Mouse (Mus musculus): Measurements from ENCODE around the gene Map1lc3a. TPM values are rescaled to one million over a fixed set of nuclear protein-coding genes. Genes with fewer than 3 reads are reported as not detected.

The Map1lc3a gene
- 29.5 and 59.6 TPM in 2 replicates for polyA plus RNA-seq (2012; ENCODE audit: low replicate concordance)

GRCm38 (mm10) chr2:155276195-155276594 lies at the start of gene Map1lc3a:
Map1lc3a (plus strand) TSS chr2:155276297.

GRCm38 (mm10) chr2:155236362-155236992 lies 39.6 kb upstream of the Map1lc3a start, which contains the start of gene Dynlrb1:
Dynlrb1 (plus strand) TSS chr2:155236533.

Other genes starting within 250 kb of the Map1lc3a start
- gene Ahcy, start 201.8 kb upstream of the Map1lc3a start, polyA plus RNA-seq (2012; ENCODE audit: low replicate concordance): 1.4 and 4.7 TPM in 2 replicates
- 3.5 and 5.6 TPM in 2 replicates for gene Itch, start 142.8 kb upstream of the Map1lc3a start, polyA plus RNA-seq (2012; ENCODE audit: low replicate concordance)
- 19.7 and 122 TPM in 2 replicates for gene Dynlrb1, start 39.8 kb upstream of the Map1lc3a start, polyA plus RNA-seq (2012; ENCODE audit: low replicate concordance)
- gene Pigu, start 81.1 kb downstream of the Map1lc3a start, polyA plus RNA-seq (2012; ENCODE audit: low replicate concordance): 9.1 and 12.9 TPM in 2 replicates
- 18.5 and 32.0 TPM in 2 replicates for gene Trp53inp2, start 104.8 kb downstream of the Map1lc3a start, polyA plus RNA-seq (2012; ENCODE audit: low replicate concordance)
- gene Ncoa6, start 197.6 kb downstream of the Map1lc3a start, polyA plus RNA-seq (2012; ENCODE audit: low replicate concordance): 54.7 and 56.2 TPM in 2 replicates
- gene Acss2, start 241.7 kb downstream of the Map1lc3a start, polyA plus RNA-seq (2012; ENCODE audit: low replicate concordance): 6.2 and 8.4 TPM in 2 replicates
- gene Ggt7, start 241.9 kb downstream of the Map1lc3a start, polyA plus RNA-seq (2012; ENCODE audit: low replicate concordance): 0.39 and 1.8 TPM in 2 replicates